Mouse (Mus musculus) bone marrow, adult 2 months (tissue): Measurements from ENCODE around the gene Npsr1. TPM values are rescaled to one million over a fixed set of nuclear protein-coding genes. Genes with fewer than 3 reads are reported as not detected.

Source experiments
- H3K27ac ChIP-seq: fragments of 200-500 bp; 2 replicates; pipeline ENCODE4 v1.5.1; 2012; ENCODE audit warnings: low read depth, mild to moderate bottlenecking, control low read depth, inconsistent platforms, low read length; ENCODE audit not compliant: control insufficient read depth, poor library complexity, insufficient read depth
- H3K4me1 ChIP-seq: fragments of 200-500 bp; 2 replicates; pipeline ENCODE4 v1.6.1; 2011; ENCODE audit warnings: low read length; ENCODE audit not compliant: control insufficient read depth, insufficient read depth
- H3K4me3 ChIP-seq: fragments of 200-500 bp; replicated peaks from 2 replicates; pipeline ENCODE3; 2011; ENCODE audit warnings: mild to moderate bottlenecking, low read depth, low read length, control low read depth; ENCODE audit not compliant: control insufficient read depth
- CTCF ChIP-seq: fragments of 200-500 bp; IDR thresholded peaks from 2 replicates; pipeline ENCODE4 v1.5.1; 2011; ENCODE audit warnings: low read length, control low read depth; ENCODE audit not compliant: control insufficient read depth, insufficient read depth
- POLR2A ChIP-seq: fragments of 200-500 bp; IDR thresholded peaks from 2 replicates; pipeline ENCODE4 v1.6.1; 2011; ENCODE audit warnings: low read depth, mild to moderate bottlenecking, control low read depth, low read length, borderline replicate concordance; ENCODE audit not compliant: control insufficient read depth
- WGBS: fragments of 180-500 bp; shearing (Covaris S2); methylation state at CpG from one replicate; pipeline ENCODE4 v1.1.7; 2018; 5-methylcytosine and 5-hydroxymethylcytosine counted together
- polyA plus RNA-seq: library from polyadenylated mRNA; stranded (reverse); fragments of >200 nt; gene quantifications from 2 replicates; pipeline ENCODE4 v1.2.4, GENCODE M21; 2011; ENCODE audit warnings: low replicate concordance; ENCODE audit not compliant: missing spikeins, insufficient read depth, insufficient read length

Npsr1 gene
- polyA plus RNA-seq, 1 experiment, result not detected

GRCm38 (mm10) chr9:24133142-24133541 is 35.3 kb downstream of the Npsr1 start:
- no peaks in the 10 kb centered on the region for H3K4me1 ChIP-seq
- 66% methylated on average over 1 of the region's 1 CpGs for WGBS
- H3K4me3 ChIP-seq, result no peak overlapping the region
- H3K27ac ChIP-seq, result no peak overlapping the region
- TF ChIP-seq POLR2A (no peak), CTCF (no peak)

GRCm38 (mm10) chr9:24136354-24136753 is 38.6 kb downstream of the Npsr1 start:
- Histone ChIP-seq H3K4me1 (no peaks in the 10 kb centered on the region), H3K27ac (no peak overlapping the region), H3K4me3 (no peak overlapping the region)
- TF ChIP-seq POLR2A (no peak), CTCF (no peak)

- TF ChIP-seq CTCF, result no peak
- no peak for TF ChIP-seq POLR2A
- Histone ChIP-seq H3K4me3 (no peak overlapping the region), H3K27ac (no peak overlapping the region), H3K4me1 (no peaks in the 10 kb centered on the region)
- 54% methylated on average over 2 of the region's 2 CpGs for WGBS
Measured at GRCm38 (mm10) chr9:24144341-24144740, 46.5 kb downstream of the Npsr1 start.

GRCm38 (mm10) chr9:24157208-24157607 is 59.4 kb downstream of the Npsr1 start:
- Histone ChIP-seq H3K27ac (no peak overlapping the region), H3K4me1 (no peaks in the 10 kb centered on the region), H3K4me3 (no peak overlapping the region)
- TF ChIP-seq POLR2A (no peak), CTCF (no peak)
- 61% methylated on average over 1 of the region's 1 CpGs for WGBS

GRCm38 (mm10) chr9:24160409-24160808 is 62.6 kb downstream of the Npsr1 start:
- no peaks in the 10 kb centered on the region for H3K4me1 ChIP-seq
- WGBS, result 59% methylated on average over 1 of the region's 1 CpGs
- H3K4me3 ChIP-seq, result no peak overlapping the region
- H3K27ac ChIP-seq, result no peak overlapping the region
- TF ChIP-seq CTCF (no peak), POLR2A (no peak)

- Histone ChIP-seq H3K27ac (no peak overlapping the region), H3K4me3 (no peak overlapping the region), H3K4me1 (no peaks in the 10 kb centered on the region)
- 58% methylated on average over 1 of the region's 1 CpGs for WGBS
- TF ChIP-seq POLR2A, result no peak
- TF ChIP-seq CTCF, result no peak
Measured at GRCm38 (mm10) chr9:24168501-24168900, 70.7 kb downstream of the Npsr1 start.

GRCm38 (mm10) chr9:24170728-24171127 is 72.9 kb downstream of the Npsr1 start:
- no peak overlapping the region for H3K4me3 ChIP-seq
- no peak overlapping the region for H3K27ac ChIP-seq
- no peak for TF ChIP-seq POLR2A
- no peak for TF ChIP-seq CTCF
- no peaks in the 10 kb centered on the region for H3K4me1 ChIP-seq
- WGBS, result 74% methylated on average over 1 of the region's 1 CpGs

GRCm38 (mm10) chr9:24178744-24179143 is 80.9 kb downstream of the Npsr1 start:
- no peak for TF ChIP-seq CTCF
- no peak for TF ChIP-seq POLR2A
- Histone ChIP-seq H3K4me3 (no peak overlapping the region), H3K4me1 (no peaks in the 10 kb centered on the region), H3K27ac (no peak overlapping the region)
- 82% methylated on average over 2 of the region's 2 CpGs for WGBS

- TF ChIP-seq POLR2A (no peak), CTCF (no peak)
- Histone ChIP-seq H3K27ac (no peak overlapping the region), H3K4me3 (no peak overlapping the region), H3K4me1 (no peaks in the 10 kb centered on the region)
- WGBS, result 58% methylated on average over 7 of the region's 7 CpGs
Measured at GRCm38 (mm10) chr9:24180926-24181325, 83.1 kb downstream of the Npsr1 start.
